Mouse (Mus musculus): Measurements from ENCODE around the gene Scamp4.
A peak's percentile ranks its signal among the peaks of the same experiment; 100 is the strongest.

The Scamp4 gene

GRCm38 (mm10) chr10:80656130-80656862 is 53.6 kb downstream of the Scamp4 start:
- DNase-seq, result peak; percentile 98

DNA sequence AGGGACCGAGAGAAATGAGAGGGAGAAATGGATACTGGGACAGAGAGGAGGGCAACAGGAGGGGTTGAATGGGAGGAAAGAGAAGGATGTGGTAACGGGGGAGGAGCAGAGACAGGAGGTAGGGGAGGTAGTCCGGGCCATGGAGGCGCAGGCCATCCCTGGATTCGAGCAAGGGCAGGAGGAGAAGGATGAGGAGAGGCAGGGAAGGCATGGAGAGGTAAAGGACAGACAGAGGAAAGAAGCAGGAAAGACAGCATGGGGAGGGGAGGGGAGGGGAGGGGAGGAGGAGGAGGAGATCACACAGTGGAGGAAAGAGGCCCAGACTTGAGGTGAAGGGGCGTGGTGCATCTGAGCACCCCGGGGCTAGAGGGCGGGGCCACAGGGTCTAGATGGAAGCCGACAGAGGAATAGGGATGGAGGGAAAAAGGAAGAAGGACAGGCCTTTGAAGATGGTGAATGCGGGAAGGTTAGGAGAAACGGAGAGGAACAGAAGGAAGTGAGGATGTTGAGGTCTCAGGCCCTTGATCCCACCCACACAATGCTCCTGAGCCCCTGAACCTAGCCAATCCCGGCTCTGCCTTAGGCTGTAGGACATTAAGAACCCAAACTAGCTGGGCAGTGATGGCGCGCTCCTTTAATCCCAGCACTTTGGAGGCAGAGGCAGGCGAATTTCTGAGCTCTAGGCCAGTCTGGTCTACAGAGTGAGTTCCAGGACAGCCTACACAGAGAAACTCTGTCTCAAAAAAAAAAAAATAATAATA is 54.4 kb downstream of the Scamp4 start, which contains the start of gene Btbd2:
TSS of gene Btbd2 (minus strand) at position 209 of the 761 bp plus-strand sequence.
- no peak for DNase-seq

DNA sequence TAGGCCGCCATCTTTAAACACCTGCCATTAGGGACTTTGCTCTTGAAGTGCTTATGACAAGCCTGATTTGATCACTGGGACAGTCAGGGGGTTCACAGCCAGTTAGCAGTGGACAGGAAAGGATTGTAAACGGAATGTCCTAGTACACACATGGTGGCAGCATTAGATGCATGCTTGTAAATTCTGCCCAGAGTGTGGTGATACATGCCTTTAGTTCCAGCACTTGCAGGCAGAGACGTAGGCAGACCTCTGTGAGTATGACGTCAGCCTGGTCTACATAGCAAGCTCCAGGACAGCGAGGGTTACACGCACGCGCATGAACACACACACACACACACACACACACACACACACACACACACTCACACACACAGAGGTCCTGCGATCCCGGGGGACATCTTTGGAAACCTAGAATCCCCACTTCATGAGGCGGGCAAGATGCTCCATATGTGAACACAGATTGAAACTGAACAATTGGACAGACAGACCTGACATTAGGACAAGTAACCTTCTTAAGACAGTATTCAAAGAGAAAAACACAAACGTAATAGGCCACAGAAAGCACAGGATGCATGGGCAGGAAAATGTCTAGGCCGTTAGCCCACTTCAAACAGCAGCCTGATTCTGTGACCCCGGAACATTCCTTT is 55.6 kb downstream of the Scamp4 start:
- DNase-seq, result no peak

DNA sequence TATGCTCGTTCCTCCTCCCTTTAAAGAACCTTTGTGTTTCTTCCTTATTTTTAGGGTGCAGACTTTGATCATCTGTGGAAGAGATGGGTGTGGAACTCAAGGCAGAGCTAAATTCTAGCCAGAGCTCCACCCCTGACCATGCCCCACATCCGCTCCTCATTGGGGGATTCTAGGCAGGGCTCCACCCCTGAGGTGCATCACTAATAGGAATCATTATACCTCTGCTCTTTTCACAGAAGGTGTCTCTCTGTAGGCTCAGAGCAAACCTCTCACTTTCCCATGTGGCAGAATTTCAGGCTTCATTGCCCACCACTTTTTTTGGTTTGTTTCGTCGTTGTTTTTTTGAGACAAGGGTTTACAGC is 56.1 kb downstream of the Scamp4 start:
- DNase-seq, result peak; percentile 68

DNA sequence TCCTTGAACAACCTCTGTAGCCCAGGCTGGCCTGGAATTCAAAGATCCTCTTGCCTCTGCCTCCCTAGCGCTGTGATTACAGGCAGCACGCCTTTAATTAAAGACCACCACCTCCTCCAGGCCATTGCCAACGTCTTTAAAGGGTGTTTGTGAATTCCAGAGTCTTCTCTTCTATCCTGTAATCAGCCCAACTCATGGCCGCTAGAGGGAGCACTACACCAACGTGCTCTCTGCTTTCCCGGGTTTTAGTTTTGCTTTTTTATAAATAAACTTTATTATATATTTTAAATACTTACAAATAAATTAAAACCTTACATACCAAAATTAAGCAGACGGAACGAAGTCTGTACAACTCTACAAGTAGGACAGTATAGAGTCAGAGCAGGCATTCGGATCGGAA is 56.5 kb downstream of the Scamp4 start:
- peak; percentile 88 for DNase-seq

GRCm38 (mm10) chr10:80661149-80661548 is 58.5 kb downstream of the Scamp4 start:
- peak; percentile 87 for DNase-seq

DNA sequence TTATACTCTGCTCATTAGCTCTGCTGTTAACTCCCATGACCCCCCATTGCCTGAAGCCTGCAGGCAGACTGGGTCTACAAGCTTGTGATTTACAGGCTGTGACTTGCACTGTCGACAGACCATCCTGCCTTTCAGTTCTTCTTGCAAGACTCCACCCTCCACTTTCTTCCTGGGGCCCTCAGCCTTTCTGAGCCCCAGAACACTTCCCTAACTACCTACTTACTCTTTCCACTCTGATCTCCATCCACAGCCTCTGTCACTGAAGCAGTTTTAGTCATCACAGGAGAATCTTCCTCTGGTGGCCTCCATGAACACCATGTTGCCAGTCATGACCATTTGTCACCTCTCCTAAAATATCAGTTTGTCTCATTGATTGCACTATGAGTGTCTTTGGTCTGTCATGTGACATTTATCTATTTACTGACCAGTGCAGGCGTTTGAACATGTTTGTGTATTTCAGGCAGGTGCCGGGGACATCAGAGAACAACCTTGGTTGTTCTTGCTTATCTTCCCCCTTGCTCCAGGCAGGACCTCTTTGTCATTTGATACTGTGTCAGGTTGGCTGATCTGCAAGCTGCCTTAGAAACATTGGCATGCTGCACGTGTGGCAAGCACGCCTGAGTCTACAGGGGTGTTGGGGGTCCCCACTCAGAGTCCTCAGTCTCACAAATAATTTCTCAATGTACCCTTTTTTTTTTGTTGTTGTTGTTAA is 61.0 kb downstream of the Scamp4 start:
- DNase-seq, result no peak

- peak; percentile 98 for DNase-seq
Measured at GRCm38 (mm10) chr10:80664197-80665015, 61.7 kb downstream of the Scamp4 start.

DNA sequence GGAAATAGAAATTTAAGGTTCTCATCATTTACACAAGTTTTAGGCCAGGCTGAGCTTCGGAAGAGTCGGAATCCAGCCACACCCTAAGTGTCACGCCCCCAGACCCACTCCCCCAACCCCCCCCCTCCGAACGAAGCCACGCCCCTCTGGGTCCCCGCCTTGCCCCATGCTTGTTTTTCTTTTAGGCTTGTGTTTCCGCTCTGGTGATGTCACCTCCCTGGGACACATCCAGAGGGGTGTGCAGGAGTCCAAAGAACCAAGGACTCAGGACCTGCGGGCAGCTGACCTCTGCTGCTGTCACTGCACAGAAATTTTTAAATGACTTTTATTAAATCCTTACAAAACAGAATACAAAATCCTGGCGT is 62.3 kb downstream of the Scamp4 start:
- peak; percentile 90 for DNase-seq

Measured in kidney, adult 9 months (tissue).